Mouse (Mus musculus) c-Kit-positive CD71-negative TER-119-negative erythroid progenitor cells, embryonic 14.5 days (primary cell): Measurements from ENCODE around the gene Nudt16l1.

Source experiments
- DNase-seq: peaks from one replicate; pipeline ENCODE4 v3.0.0-alpha.2; 2013; ENCODE audit warnings: low read depth

The Nudt16l1 gene

DNA sequence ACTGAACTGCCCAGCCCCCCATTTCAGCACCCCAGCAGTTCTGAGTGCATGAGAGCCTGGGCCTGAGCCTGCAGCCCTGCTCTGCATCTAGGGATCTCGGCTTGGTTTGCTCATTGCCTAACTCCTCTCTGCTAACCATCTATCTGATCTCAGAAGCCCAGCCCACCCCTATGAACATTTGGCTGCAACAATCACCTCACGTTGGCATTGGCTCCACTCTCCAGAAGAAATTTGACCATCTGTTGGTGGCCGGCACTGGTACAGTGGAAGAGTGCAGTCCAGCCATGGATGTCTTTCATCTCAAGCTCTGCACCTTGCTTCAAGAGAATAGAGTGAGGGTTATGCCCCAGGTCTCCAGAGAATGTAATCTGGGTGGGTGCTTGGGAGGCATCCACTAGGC is 18.9 kb downstream of the Nudt16l1 start:
- DNase-seq, result no peak

GRCm38 (mm10) chr16:4960260-4960659 is 21.7 kb downstream of the Nudt16l1 start:
- no peak for DNase-seq

- no peak for DNase-seq
These were observed 24.8 kb downstream of the Nudt16l1 start for GRCm38 (mm10) chr16:4963346-4963745.

DNA sequence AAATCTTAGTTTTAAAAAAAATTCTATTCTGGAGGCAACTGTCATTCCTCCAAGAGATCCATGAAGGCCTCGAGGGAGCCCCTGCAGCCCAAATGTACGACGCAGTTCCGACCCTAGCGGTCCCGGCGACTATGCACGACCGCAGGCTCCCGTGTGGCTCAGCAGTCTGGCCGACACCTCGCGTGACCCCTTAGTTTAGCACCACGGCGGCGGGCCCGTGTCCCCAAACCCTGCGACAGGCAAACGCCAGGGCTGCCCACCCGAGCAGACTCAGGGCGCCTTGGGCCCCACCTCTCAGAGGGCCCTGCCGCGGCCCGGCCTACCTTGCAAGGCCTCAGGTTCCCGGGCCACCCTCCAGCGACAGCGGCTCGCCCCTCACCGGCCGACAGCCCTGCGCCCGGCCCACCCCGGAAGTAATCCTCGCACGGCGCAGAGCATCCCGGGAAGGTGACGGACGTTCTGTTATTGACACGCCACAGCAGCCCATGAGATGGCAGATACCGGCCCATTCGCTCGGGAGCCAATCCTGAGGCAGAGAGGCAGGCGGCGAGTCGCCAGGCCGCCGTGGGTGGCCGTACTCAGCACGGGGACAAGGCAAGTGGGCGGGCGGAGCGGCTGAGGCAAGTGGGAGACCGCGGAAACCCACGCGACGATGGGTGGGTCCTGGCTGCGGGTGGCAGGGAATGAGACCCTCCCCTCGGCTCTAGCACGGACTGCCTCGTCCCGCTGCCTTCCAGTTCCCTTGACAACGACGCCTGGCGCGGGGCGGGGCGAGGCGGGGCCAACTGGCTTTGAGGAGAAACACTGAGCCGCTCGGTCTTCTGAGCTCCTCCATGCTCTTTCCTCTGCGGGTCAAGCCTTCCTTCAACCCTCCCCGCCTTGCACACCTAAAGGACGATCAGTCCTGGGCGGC is 25.5 kb downstream of the Nudt16l1 start, which contains the start of gene Anks3:
Gene Anks3, minus strand, starts transcription at position 409 of the 913 bp plus-strand sequence.
- peak; percentile 87 for DNase-seq

- DNase-seq, result no peak
These were observed 26.3 kb downstream of the Nudt16l1 start for GRCm38 (mm10) chr16:4964731-4965391.

- no peak for DNase-seq
These were observed 27.0 kb downstream of the Nudt16l1 start for GRCm38 (mm10) chr16:4965392-4966129.

DNA sequence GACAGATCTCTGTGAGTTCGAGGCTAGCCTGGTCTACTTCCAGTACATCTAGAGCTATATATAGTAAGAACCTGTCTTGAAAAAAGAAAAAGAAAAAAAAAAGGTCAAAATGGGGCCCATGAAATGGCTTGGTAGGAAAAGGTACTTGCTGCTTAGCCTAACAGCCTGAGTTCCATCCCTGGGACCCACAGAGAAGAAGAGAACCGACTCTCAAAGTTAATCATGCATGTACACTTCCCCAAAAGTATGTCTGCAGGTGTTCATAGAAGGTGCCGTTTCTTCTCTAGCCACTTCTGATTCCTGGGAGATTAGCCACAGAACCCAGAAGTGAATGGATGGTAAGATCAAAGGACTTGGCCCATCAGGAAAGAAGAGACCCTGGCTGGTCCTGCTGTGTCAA is 29.9 kb downstream of the Nudt16l1 start:
- DNase-seq, result no peak

DNA sequence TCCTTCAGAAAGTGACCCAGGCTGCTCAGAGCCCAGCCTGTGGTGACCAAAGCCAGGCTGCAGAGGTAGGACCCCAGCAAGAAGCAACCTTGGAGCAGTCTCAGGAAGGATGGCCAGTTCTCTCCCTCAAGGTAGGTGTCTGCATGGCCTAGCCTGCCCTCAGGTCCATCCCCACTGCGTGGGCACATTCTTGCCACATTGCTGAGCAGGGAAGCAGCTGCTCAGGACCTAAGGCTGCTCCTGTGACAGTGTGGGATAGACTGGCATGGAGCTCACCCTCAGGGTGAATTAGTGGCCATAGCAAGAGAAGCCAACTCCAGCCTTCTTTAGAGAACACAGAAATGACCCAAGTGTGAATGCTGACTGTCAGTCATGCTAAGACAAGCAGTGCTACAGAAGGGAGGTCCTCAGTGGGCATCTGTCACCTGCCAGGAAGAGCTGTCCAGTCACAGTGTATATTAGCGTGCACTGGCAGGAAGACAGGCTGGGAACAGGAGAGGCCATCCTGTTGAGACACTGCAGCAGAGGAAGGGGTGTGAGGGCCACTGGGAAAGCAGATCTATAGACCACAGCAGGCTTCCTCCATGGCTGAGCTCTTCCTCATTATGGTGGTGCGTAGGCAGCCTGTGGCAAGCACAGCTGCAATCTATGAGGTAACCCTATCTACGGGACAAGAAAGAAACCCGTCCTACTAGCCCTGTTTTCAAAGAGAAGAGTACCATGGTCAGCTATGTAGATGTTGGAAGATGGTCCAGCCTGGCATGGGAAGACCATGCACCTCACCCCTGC is 30.7 kb downstream of the Nudt16l1 start:
- no peak for DNase-seq

DNA sequence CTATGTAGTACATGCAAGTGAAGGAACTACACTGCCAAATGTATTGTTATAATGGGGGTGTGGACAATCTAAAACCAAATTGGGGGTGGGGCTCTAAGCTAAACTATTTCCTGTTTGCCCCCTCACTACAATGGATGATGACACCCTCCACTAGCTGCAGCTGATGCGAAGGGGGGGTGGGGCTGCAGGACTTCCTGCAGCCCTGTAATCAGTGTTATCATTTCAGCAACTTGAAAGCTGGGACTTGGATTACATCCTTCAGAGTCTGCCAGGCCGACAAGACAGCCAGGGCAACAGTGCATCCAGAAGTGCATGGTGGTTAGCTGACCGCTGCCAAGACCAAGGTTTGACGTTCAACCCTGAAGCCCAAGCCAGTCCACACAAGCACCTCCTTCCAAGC is 33.1 kb downstream of the Nudt16l1 start:
- no peak for DNase-seq

DNA sequence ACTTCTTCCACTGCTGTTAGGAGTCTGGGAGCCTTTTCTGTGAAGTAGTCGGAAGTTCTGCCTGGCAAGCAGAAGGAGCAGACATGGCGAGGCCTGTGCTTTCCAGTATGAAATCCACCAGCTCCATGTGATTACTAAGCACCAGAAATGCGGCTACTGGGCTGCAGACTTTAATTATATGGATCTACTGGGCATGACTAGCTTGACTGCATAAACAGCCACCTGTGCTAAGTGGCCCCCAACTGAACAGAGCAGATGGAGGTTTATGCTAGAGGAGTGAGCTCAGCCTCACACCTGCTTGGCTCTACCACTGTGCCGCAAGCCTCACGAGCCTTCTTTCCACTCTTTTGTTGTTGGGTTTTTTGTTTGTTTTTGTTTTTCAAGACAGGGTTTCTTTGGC is 36.0 kb downstream of the Nudt16l1 start:
- no peak for DNase-seq

DNA sequence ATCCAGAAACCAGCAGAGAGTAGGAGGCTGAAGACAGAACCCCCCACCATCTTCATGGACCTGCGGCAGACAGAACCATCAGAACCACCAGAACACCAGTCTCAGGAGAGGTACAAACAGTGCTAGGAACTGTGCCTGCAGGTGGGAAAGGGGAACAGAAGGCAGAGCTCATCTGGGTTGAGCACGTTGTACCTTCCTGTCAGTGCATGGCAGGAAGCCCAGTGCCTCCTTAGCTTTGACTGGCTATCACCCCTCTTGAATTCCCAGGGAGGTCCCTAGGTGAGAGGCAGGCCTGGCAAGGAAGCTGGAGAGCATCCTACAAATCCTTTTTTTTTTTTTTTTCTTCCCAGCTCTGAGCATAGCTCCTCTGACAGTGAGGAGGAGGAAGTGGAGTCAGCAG is 37.6 kb downstream of the Nudt16l1 start:
- DNase-seq, result no peak

- DNase-seq, result no peak
These were observed 39.9 kb downstream of the Nudt16l1 start for GRCm38 (mm10) chr16:4978275-4979051.

DNA sequence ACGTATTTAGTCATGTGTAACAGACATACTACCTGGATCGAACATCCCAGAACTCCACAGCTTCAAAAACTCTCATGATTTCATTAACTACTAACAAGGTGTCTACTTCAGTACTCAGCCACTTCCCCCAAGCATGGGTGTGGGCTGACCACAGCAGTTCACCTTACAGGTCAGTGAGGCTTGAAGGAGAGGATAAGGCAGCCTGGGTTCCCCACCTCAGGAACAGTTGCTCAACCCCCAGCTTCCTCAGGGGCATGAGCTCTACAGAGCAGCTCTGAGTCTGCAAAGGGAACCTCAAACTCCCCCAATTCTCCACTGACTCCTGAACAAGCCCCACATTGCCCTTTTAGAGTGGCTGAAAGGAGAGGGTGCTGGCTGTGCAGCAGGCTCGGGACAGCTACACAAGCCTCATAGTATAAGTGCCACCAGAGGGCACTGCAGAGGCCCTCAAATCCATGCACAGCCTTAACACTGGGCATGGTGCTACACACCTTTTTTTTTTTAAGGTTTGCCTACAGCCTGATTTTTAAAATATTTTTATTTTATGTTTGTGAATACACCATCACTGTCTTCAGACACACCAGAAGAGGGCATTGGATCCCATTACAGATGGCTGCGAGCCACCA is 41.3 kb downstream of the Nudt16l1 start:
- DNase-seq, result no peak

- DNase-seq, result no peak
These were observed 46.2 kb downstream of the Nudt16l1 start for GRCm38 (mm10) chr16:4984717-4985116.
